Comparison of ENCODE assay signal across 25 mouse cellular contexts in the genomic region with DNA sequence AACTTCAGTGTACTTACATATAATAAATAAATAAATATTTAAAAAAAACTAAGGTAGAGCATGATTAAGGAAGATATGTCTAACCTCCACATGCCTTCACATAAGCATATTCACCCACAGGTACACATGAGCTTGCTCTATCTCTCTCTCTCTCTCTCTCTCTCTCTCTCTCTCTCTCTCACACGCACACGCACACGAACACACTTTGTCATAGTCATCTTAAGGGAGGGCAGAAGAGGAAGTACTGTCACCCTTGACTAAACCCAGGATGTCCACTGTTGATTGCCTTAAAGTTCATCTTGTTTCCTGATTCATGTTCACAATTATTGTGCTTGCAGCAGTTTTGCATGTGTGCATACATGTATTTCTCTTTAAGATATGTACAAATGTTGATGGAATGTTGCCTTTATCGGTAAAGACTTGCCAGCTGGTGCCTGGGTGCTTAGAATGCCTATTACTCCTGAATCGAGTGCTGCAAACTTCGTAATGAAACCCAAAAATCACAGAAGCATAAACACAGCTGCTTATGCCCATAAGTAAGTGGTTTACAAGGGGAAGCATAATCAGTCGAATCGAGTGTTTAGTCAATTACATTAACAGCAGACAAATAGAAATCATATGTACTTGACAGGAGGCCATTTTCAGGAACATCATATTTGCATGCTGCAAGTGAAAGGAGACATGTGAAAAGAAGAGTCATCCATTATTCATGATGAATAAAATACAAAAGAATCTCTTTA.
A peak's percentile ranks its signal among the peaks of the same experiment; 100 is the strongest.
DNase-seq lines count a peak whose midpoint lies in the region; ATAC-seq lines count a peak whose summit lies in the region.
"Had no signal": no experiment of that assay in that cellular context is flagged by ENCODE, and none has a peak within 500 bp of the region (broad histone marks: within the 10 kb centered on the region; RNA-seq: fewer than 3 reads in every experiment).

No protein-coding gene starts in this region.

- peak; percentile 6; the same call in 1 of the 2 replicates for ATAC-seq in forebrain, embryonic 12.5 days (ENCODE audit: low FRiP score)
- ATAC-seq in forebrain, embryonic 16.5 days: peak; percentile 95
- ATAC-seq: hindbrain, postnatal 0 days; intestine, postnatal 0 days had no signal

- no peaks in the 10 kb centered on the region for H3K36me3 ChIP-seq in forebrain, embryonic 12.5 days (replicated peaks)
- no peaks in the 10 kb centered on the region for H3K36me3 ChIP-seq in forebrain, embryonic 10.5 days (replicated peaks)
- no peaks in the 10 kb centered on the region for H3K36me3 ChIP-seq in forebrain, embryonic 16.5 days (ENCODE audit: control insufficient read depth, insufficient read depth)
- H3K36me3 ChIP-seq: G1E; limb, embryonic 15.5 days; neural tube, embryonic 12.5 days had no signal

- H3K4me2 ChIP-seq in forebrain, embryonic 12.5 days: no peak overlapping the region
- H3K4me2 ChIP-seq in forebrain, embryonic 16.5 days (ENCODE audit: low read length): no peak overlapping the region
- H3K4me2 ChIP-seq: heart, embryonic 11.5 days; limb, embryonic 15.5 days; lung, embryonic 14.5 days; neural tube, embryonic 12.5 days had no signal

- H3K9me3 ChIP-seq in forebrain, embryonic 12.5 days: no peaks in the 10 kb centered on the region
- 0 out of 2 replicates have a peak, but pooled peaks cover 2% of the 10 kb centered on the region for H3K9me3 ChIP-seq in forebrain, embryonic 10.5 days
- H3K9me3 ChIP-seq in forebrain, embryonic 16.5 days (ENCODE audit: control insufficient read depth, low read length): no peaks in the 10 kb centered on the region
- H3K9me3 ChIP-seq: G1E; limb, embryonic 15.5 days; megakaryocyte, embryonic 14.5 days; neural tube, embryonic 12.5 days had no signal

- 72% methylated on average over 8 of the region's 8 CpGs for WGBS in forebrain, embryonic 12.5 days
- 95% methylated on average over 8 of the region's 8 CpGs for WGBS in forebrain, embryonic 10.5 days
- WGBS in forebrain, embryonic 16.5 days: 57% methylated on average over 8 of the region's 8 CpGs

- H3K4me3 ChIP-seq in forebrain, embryonic 12.5 days (replicated peaks): no peak overlapping the region
- no peak overlapping the region for H3K4me3 ChIP-seq in forebrain, embryonic 10.5 days
- no peak overlapping the region for H3K4me3 ChIP-seq in forebrain, embryonic 16.5 days (replicated peaks; ENCODE audit: low read length)
- H3K4me3 ChIP-seq: left cerebral cortex, adult 2 months; limb, embryonic 15.5 days; megakaryocyte, embryonic 14.5 days; neural tube, embryonic 12.5 days had no signal

- H3K27ac ChIP-seq in forebrain, embryonic 12.5 days: no peak overlapping the region
- H3K27ac ChIP-seq in forebrain, embryonic 10.5 days: no peak overlapping the region
- peak overlapping the region; percentile 56; the same call in 1 of the 2 replicates for H3K27ac ChIP-seq in forebrain, embryonic 16.5 days (ENCODE audit: low read length)
- H3K27ac ChIP-seq: hindbrain, postnatal 0 days; left cerebral cortex, adult 2 months; limb, embryonic 15.5 days; liver, embryonic 14.5 days; neural tube, embryonic 12.5 days had no signal

- no peak overlapping the region for H3K9ac ChIP-seq in forebrain, embryonic 12.5 days
- H3K9ac ChIP-seq in forebrain, embryonic 16.5 days (replicated peaks; ENCODE audit: low read depth, low read length): no peak overlapping the region
- H3K9ac ChIP-seq: limb, embryonic 15.5 days; liver, embryonic 14.5 days; lung, embryonic 14.5 days; neural tube, embryonic 12.5 days had no signal

- no peak for DNase-seq in forebrain, embryonic 10.5 days (ENCODE audit: extremely low spot score, low spot score)
- peak; percentile 1 to 6 for DNase-seq in spleen, postnatal 36 days (ENCODE audit: low spot score in 2 of 2)
- DNase-seq in spleen, adult 18-20 months: no peak
- DNase-seq in heart, adult 11 months: no peak
- no peak for DNase-seq in cerebellum, postnatal 4 days (ENCODE audit: low spot score in 2 of 2)
- DNase-seq: adrenal gland, adult 2 months; cerebellum, adult 9-11 months; kidney, postnatal 25 days; left cerebral cortex, postnatal 4 days; lung, embryonic 14.5 days; lung, postnatal 36 days; midbrain, embryonic 14.5 days; thymus, adult 2 months; thymus, postnatal 4 days had no signal

- H3K27me3 ChIP-seq in forebrain, embryonic 12.5 days: no peaks in the 10 kb centered on the region
- no peaks in the 10 kb centered on the region for H3K27me3 ChIP-seq in forebrain, embryonic 10.5 days (ENCODE audit: poor library complexity, severe bottlenecking)
- no peaks in the 10 kb centered on the region for H3K27me3 ChIP-seq in forebrain, embryonic 16.5 days (replicated peaks; ENCODE audit: control insufficient read depth, insufficient read depth, low read length)
- H3K27me3 ChIP-seq: limb, embryonic 15.5 days; megakaryocyte, embryonic 14.5 days; neural tube, embryonic 12.5 days had no signal

- no peaks in the 10 kb centered on the region for H3K4me1 ChIP-seq in forebrain, embryonic 12.5 days
- no peaks in the 10 kb centered on the region for H3K4me1 ChIP-seq in forebrain, embryonic 10.5 days
- H3K4me1 ChIP-seq in forebrain, embryonic 16.5 days (replicated peaks; ENCODE audit: control insufficient read depth, insufficient read depth, low read length): peaks cover 4% of the 10 kb centered on the region; the same call in 1 of the 2 replicates
- H3K4me1 ChIP-seq: limb, embryonic 15.5 days; megakaryocyte, embryonic 14.5 days; neural tube, embryonic 12.5 days had no signal

Comparison
In these comparisons a context has a peak if more than half of its experiments do, and no peak if none do; other contexts are left out.
1. DNase-seq: peak in spleen, postnatal 36 days (2 of 2); none in forebrain, embryonic 10.5 days (single experiment), spleen, adult 18-20 months (0 of 2), heart, adult 11 months (single experiment) and cerebellum, postnatal 4 days (0 of 2).